Mouse (Mus musculus) stomach, embryonic 16.5 days (tissue): ENCODE data around the gene Acsl3. TPM values are rescaled to one million over a fixed set of nuclear protein-coding genes. Genes with fewer than 3 reads are reported as not detected.

Experiments
- ATAC-seq: fragments of 200-750 bp; cut with Nextera tagmentation; 2 replicates; pipeline ENCODE4 v1.8.0; 2017; ENCODE audit warnings: moderate number of reproducible peaks, moderate TSS enrichment; ENCODE audit not compliant: insufficient read depth, low FRiP score
- H3K27ac ChIP-seq: fragments of 300-500 bp; sonication (generic); 2 replicates; pipeline ENCODE4 v1.5.1; 2014; ENCODE audit warnings: low read length
- H3K27me3 ChIP-seq: fragments of 300-500 bp; sonication (generic); 2 replicates; pipeline ENCODE4 v1.6.1; 2014; ENCODE audit warnings: low read length, control low read depth, mixed read lengths; ENCODE audit not compliant: control insufficient read depth, insufficient read depth
- H3K36me3 ChIP-seq: fragments of 300-500 bp; sonication (generic); 2 replicates; pipeline ENCODE4 v1.6.1; 2014; ENCODE audit warnings: low read length; ENCODE audit not compliant: control insufficient read depth, insufficient read depth
- H3K4me1 ChIP-seq: fragments of 300-500 bp; sonication (generic); 2 replicates; pipeline ENCODE4 v1.6.1; 2014; ENCODE audit warnings: low read length, control low read depth, mixed read lengths; ENCODE audit not compliant: control insufficient read depth, insufficient read depth
- H3K4me2 ChIP-seq: fragments of 300-500 bp; sonication (generic); 2 replicates; pipeline ENCODE4 v1.6.1; 2014; ENCODE audit warnings: low read depth, low read length, mixed read lengths
- H3K4me3 ChIP-seq: fragments of 300-500 bp; sonication (generic); replicated peaks from 2 replicates; pipeline ENCODE4 v1.5.1; 2014; ENCODE audit warnings: mild to moderate bottlenecking, low read length
- H3K9ac ChIP-seq: fragments of 300-500 bp; sonication (generic); 2 replicates; pipeline ENCODE4 v1.6.1; 2014; ENCODE audit warnings: low read length
- H3K9me3 ChIP-seq: fragments of 300-500 bp; sonication (generic); replicated peaks from 2 replicates; pipeline ENCODE4 v1.6.1; 2016; ENCODE audit warnings: low read length, control low read depth; ENCODE audit not compliant: control insufficient read depth
- WGBS: fragments of 180-500 bp; shearing (Covaris S2); extraction: QIAGEN DNeasy Blood & Tissue Kit; methylation state at CpG from one replicate; pipeline ENCODE4 v1.1.7; 2014; 5-methylcytosine and 5-hydroxymethylcytosine counted together
- polyA plus RNA-seq: library from polyadenylated mRNA; unstranded; fragments of >200 nt; fragmentation: Nextera tagmentation; extraction: Ambion mirVana; gene quantifications from 2 replicates; pipeline ENCODE4 v1.2.1, GENCODE M21; 2015

The Acsl3 gene
- polyA plus RNA-seq, 1 experiment from 2014 or later, result 56.4 TPM

- no peak overlapping the region for H3K27ac ChIP-seq
- no peaks in the 10 kb centered on the region for H3K9me3 ChIP-seq
- no peak overlapping the region for H3K9ac ChIP-seq
- no peaks in the 10 kb centered on the region for H3K4me1 ChIP-seq
- no peak overlapping the region for H3K4me2 ChIP-seq
- no peaks in the 10 kb centered on the region for H3K27me3 ChIP-seq
- ATAC-seq, result no peak
- H3K36me3 ChIP-seq, result peaks cover 23% of the 10 kb centered on the region
- no peak overlapping the region for H3K4me3 ChIP-seq
- 86% methylated on average over 3 of the region's 3 CpGs for WGBS
These were observed 44.1 kb downstream of the Acsl3 start for GRCm38 (mm10) chr1:78701740-78702139.

GRCm38 (mm10) chr1:78702282-78702963, 44.8 kb downstream of the Acsl3 start:
- H3K9me3 ChIP-seq, result no peaks in the 10 kb centered on the region
- no peak overlapping the region for H3K27ac ChIP-seq
- no peak overlapping the region for H3K4me3 ChIP-seq
- no peak overlapping the region for H3K9ac ChIP-seq
- WGBS, result 66% methylated on average over 14 of the region's 14 CpGs
- H3K36me3 ChIP-seq, result peaks cover 23% of the 10 kb centered on the region
- ATAC-seq, result no peak
- H3K27me3 ChIP-seq, result no peaks in the 10 kb centered on the region
- no peaks in the 10 kb centered on the region for H3K4me1 ChIP-seq
- no peak overlapping the region for H3K4me2 ChIP-seq

GRCm38 (mm10) chr1:78702964-78703285, 45.3 kb downstream of the Acsl3 start:
- WGBS, result 81% methylated on average over 2 of the region's 2 CpGs
- H3K4me1 ChIP-seq, result no peaks in the 10 kb centered on the region
- no peaks in the 10 kb centered on the region for H3K27me3 ChIP-seq
- H3K9ac ChIP-seq, result no peak overlapping the region
- no peak overlapping the region for H3K27ac ChIP-seq
- no peak overlapping the region for H3K4me3 ChIP-seq
- ATAC-seq, result no peak
- no peak overlapping the region for H3K4me2 ChIP-seq
- H3K36me3 ChIP-seq, result peaks cover 23% of the 10 kb centered on the region
- no peaks in the 10 kb centered on the region for H3K9me3 ChIP-seq

GRCm38 (mm10) chr1:78706338-78706737, 48.7 kb downstream of the Acsl3 start:
- Histone ChIP-seq H3K4me3 (no peak overlapping the region), H3K4me1 (no peaks in the 10 kb centered on the region), H3K27ac (no peak overlapping the region), H3K9ac (no peak overlapping the region), H3K9me3 (no peaks in the 10 kb centered on the region), H3K27me3 (no peaks in the 10 kb centered on the region), H3K36me3 (peaks cover 18% of the 10 kb centered on the region), H3K4me2 (no peak overlapping the region)
- 72% methylated on average over 10 of the region's 10 CpGs for WGBS
- ATAC-seq, result no peak

- peaks cover 18% of the 10 kb centered on the region for H3K36me3 ChIP-seq
- H3K27me3 ChIP-seq, result no peaks in the 10 kb centered on the region
- no peak for ATAC-seq
- no peaks in the 10 kb centered on the region for H3K9me3 ChIP-seq
- no peak overlapping the region for H3K4me2 ChIP-seq
- H3K27ac ChIP-seq, result no peak overlapping the region
- 55% methylated on average over 4 of the region's 4 CpGs for WGBS
- no peaks in the 10 kb centered on the region for H3K4me1 ChIP-seq
- H3K4me3 ChIP-seq, result no peak overlapping the region
- no peak overlapping the region for H3K9ac ChIP-seq
These were observed 49.7 kb downstream of the Acsl3 start for GRCm38 (mm10) chr1:78707280-78707679.

GRCm38 (mm10) chr1:78710026-78710425, 52.4 kb downstream of the Acsl3 start:
- Histone ChIP-seq H3K36me3 (0 out of 2 replicates have a peak, but pooled peaks cover 3% of the 10 kb centered on the region), H3K4me2 (no peak overlapping the region), H3K4me3 (no peak overlapping the region)

GRCm38 (mm10) chr1:78710613-78711329, 53.1 kb downstream of the Acsl3 start:
- ATAC-seq, result no peak
- Histone ChIP-seq H3K27ac (no peak overlapping the region), H3K9me3 (no peaks in the 10 kb centered on the region), H3K9ac (no peak overlapping the region), H3K4me3 (no peak overlapping the region), H3K4me2 (no peak overlapping the region), H3K4me1 (no peaks in the 10 kb centered on the region), H3K36me3 (no peaks in the 10 kb centered on the region), H3K27me3 (no peaks in the 10 kb centered on the region)
- 85% methylated on average over 5 of the region's 5 CpGs for WGBS

More at GRCm38 (mm10) chr1:78710026-78710425, 52.4 kb downstream of the Acsl3 start:
- no peaks in the 10 kb centered on the region for H3K4me1 ChIP-seq
- H3K9me3 ChIP-seq, result no peaks in the 10 kb centered on the region
- H3K27me3 ChIP-seq, result no peaks in the 10 kb centered on the region
- H3K9ac ChIP-seq, result no peak overlapping the region
- no peak for ATAC-seq
- no peak overlapping the region for H3K27ac ChIP-seq

- ATAC-seq, result no peak; the same call in 1 of the 2 replicates
- Histone ChIP-seq H3K9me3 (no peaks in the 10 kb centered on the region), H3K9ac (no peak overlapping the region), H3K4me3 (no peak overlapping the region), H3K27ac (no peak overlapping the region), H3K4me2 (no peak overlapping the region), H3K36me3 (no peaks in the 10 kb centered on the region), H3K4me1 (no peaks in the 10 kb centered on the region), H3K27me3 (no peaks in the 10 kb centered on the region)
- 14% methylated on average over 17 of the region's 17 CpGs for WGBS
These were observed 67.0 kb downstream of the Acsl3 start for GRCm38 (mm10) chr1:78724458-78725190.

- no peak overlapping the region for H3K9ac ChIP-seq
- H3K9me3 ChIP-seq, result no peaks in the 10 kb centered on the region
- H3K4me1 ChIP-seq, result no peaks in the 10 kb centered on the region
- no peak overlapping the region for H3K4me3 ChIP-seq
- no peak for ATAC-seq
- no peak overlapping the region for H3K27ac ChIP-seq
- 58% methylated on average over 3 of the region's 3 CpGs for WGBS
- no peaks in the 10 kb centered on the region for H3K27me3 ChIP-seq
- no peak overlapping the region for H3K4me2 ChIP-seq
- H3K36me3 ChIP-seq, result no peaks in the 10 kb centered on the region
These were observed 67.5 kb downstream of the Acsl3 start for GRCm38 (mm10) chr1:78725191-78725490.
